Mouse (Mus musculus) hindbrain, embryonic 11.5 days (tissue): ENCODE measurements around the gene Plekha6. TPM values are rescaled to one million over a fixed set of nuclear protein-coding genes. Genes with fewer than 3 reads are reported as not detected.

Source experiments
- ATAC-seq: fragments of 200-750 bp; cut with Nextera tagmentation; 2 replicates; pipeline ENCODE4 v1.8.0; 2017; ENCODE audit warnings: mild to moderate bottlenecking, moderate TSS enrichment, moderate library complexity; ENCODE audit not compliant: low FRiP score
- DNase-seq: peaks from one replicate; pipeline ENCODE4 v3.0.0-alpha.2; 2015; ENCODE audit warnings: low spot score
- H3K27ac ChIP-seq: fragments of 300-500 bp; sonication (generic); 2 replicates; pipeline ENCODE4 v1.5.1; 2014; ENCODE audit warnings: mild to moderate bottlenecking, low read depth, low read length
- H3K27me3 ChIP-seq: fragments of 300-500 bp; sonication (generic); 2 replicates; pipeline ENCODE4 v1.6.1; 2014; ENCODE audit warnings: mild to moderate bottlenecking, low read length, moderate library complexity, mixed read lengths; ENCODE audit not compliant: control insufficient read depth, insufficient read depth
- H3K36me3 ChIP-seq: fragments of 300-500 bp; sonication (generic); 2 replicates; pipeline ENCODE4 v1.6.1; 2014; ENCODE audit warnings: mild to moderate bottlenecking, low read length, moderate library complexity, mixed read lengths; ENCODE audit not compliant: control insufficient read depth, insufficient read depth
- H3K4me1 ChIP-seq: fragments of 300-500 bp; sonication (generic); replicated peaks from 2 replicates; pipeline ENCODE4 v1.6.1; 2014; ENCODE audit warnings: low read length, mixed read lengths; ENCODE audit not compliant: control insufficient read depth, insufficient read depth
- H3K4me2 ChIP-seq: fragments of 300-500 bp; sonication (generic); replicated peaks from 2 replicates; pipeline ENCODE4 v1.6.1; 2014; ENCODE audit warnings: mild to moderate bottlenecking, low read depth, low read length
- H3K4me3 ChIP-seq: fragments of 300-500 bp; sonication (generic); 2 replicates; pipeline ENCODE4 v1.5.1; 2014; ENCODE audit warnings: low read depth, low read length
- H3K9ac ChIP-seq: fragments of 300-500 bp; sonication (generic); 2 replicates; pipeline ENCODE4 v1.6.1; 2014; ENCODE audit warnings: low read depth, low read length
- H3K9me3 ChIP-seq: fragments of 300-500 bp; sonication (generic); 2 replicates; pipeline ENCODE4 v1.6.1; 2016; ENCODE audit warnings: low read length; ENCODE audit not compliant: control insufficient read depth
- WGBS: fragments of 180-500 bp; shearing (Covaris S2); extraction: QIAGEN DNeasy Blood & Tissue Kit; methylation state at CpG from one replicate; pipeline ENCODE4 v1.1.7; 2014; 5-methylcytosine and 5-hydroxymethylcytosine counted together
- polyA plus RNA-seq: library from polyadenylated mRNA; unstranded; fragments of >200 nt; fragmentation: Nextera tagmentation; extraction: Ambion mirVana; gene quantifications from 2 replicates; pipeline ENCODE4 v1.2.1, GENCODE M21; 2014

Plekha6 gene
- polyA plus RNA-seq, 1 experiment from 2014 or later: 22.1 TPM

GRCm38 (mm10) chr1:133171357-133171756 lies 7.3 kb downstream of the Plekha6 start:
- DNase-seq: no peak
- Histone ChIP-seq H3K4me1 (no peaks in the 10 kb centered on the region), H3K27ac (no peak overlapping the region), H3K36me3 (no peaks in the 10 kb centered on the region), H3K9ac (no peak overlapping the region), H3K4me3 (no peak overlapping the region), H3K4me2 (no peak overlapping the region), H3K27me3 (no peaks in the 10 kb centered on the region; the same call in 1 of the 2 replicates), H3K9me3 (no peaks in the 10 kb centered on the region)
- ATAC-seq: no peak
- 94% methylated on average over 9 of the region's 9 CpGs for WGBS

- Histone ChIP-seq H3K9me3 (no peaks in the 10 kb centered on the region), H3K4me1 (no peaks in the 10 kb centered on the region), H3K36me3 (no peaks in the 10 kb centered on the region), H3K4me3 (no peak overlapping the region), H3K4me2 (no peak overlapping the region), H3K27ac (no peak overlapping the region), H3K9ac (no peak overlapping the region), H3K27me3 (no peaks in the 10 kb centered on the region)
- WGBS: 80% methylated on average over 6 of the region's 6 CpGs
- no peak for DNase-seq
- no peak for ATAC-seq
Observed at GRCm38 (mm10) chr1:133175150-133175549, 11.1 kb downstream of the Plekha6 start.

- Histone ChIP-seq H3K4me2 (no peak overlapping the region), H3K27me3 (no peaks in the 10 kb centered on the region), H3K9me3 (no peaks in the 10 kb centered on the region), H3K27ac (no peak overlapping the region), H3K9ac (no peak overlapping the region), H3K4me3 (no peak overlapping the region), H3K36me3 (no peaks in the 10 kb centered on the region), H3K4me1 (no peaks in the 10 kb centered on the region)
- ATAC-seq (no peak), DNase-seq (peak; percentile 86)
- 55% methylated on average over 8 of the region's 8 CpGs for WGBS
Observed at GRCm38 (mm10) chr1:133177480-133178172, 13.6 kb downstream of the Plekha6 start.

GRCm38 (mm10) chr1:133178732-133179440 lies 14.9 kb downstream of the Plekha6 start:
- H3K27ac ChIP-seq: no peak overlapping the region
- no peak for DNase-seq
- no peaks in the 10 kb centered on the region for H3K27me3 ChIP-seq
- WGBS: 83% methylated on average over 11 of the region's 11 CpGs
- no peak overlapping the region for H3K4me3 ChIP-seq
- H3K36me3 ChIP-seq: no peaks in the 10 kb centered on the region
- no peaks in the 10 kb centered on the region for H3K9me3 ChIP-seq
- H3K4me2 ChIP-seq: no peak overlapping the region
- H3K4me1 ChIP-seq: peaks cover 4% of the 10 kb centered on the region; the same call in 1 of the 2 replicates
- no peak overlapping the region for H3K9ac ChIP-seq
- no peak for ATAC-seq

- peak; percentile 83 for ATAC-seq
- H3K36me3 ChIP-seq: no peaks in the 10 kb centered on the region
- peak overlapping the region; percentile 61 for H3K9ac ChIP-seq
- H3K4me2 ChIP-seq: peak overlapping the region; percentile 66
- no peaks in the 10 kb centered on the region for H3K27me3 ChIP-seq
- peak; percentile 90 for DNase-seq
- peaks cover 5% of the 10 kb centered on the region; the same call in 1 of the 2 replicates for H3K4me1 ChIP-seq
- WGBS: under 1% methylated on average over 31 of the region's 31 CpGs
- no peaks in the 10 kb centered on the region for H3K9me3 ChIP-seq
- peak overlapping the region; percentile 93 for H3K27ac ChIP-seq
- peak overlapping the region; percentile 51 for H3K4me3 ChIP-seq
Observed at GRCm38 (mm10) chr1:133181072-133182015, 17.3 kb downstream of the Plekha6 start.

- ATAC-seq (peak; percentile 58), DNase-seq (peak; percentile 81)
- peak overlapping the region; percentile 61 for H3K9ac ChIP-seq
- peak overlapping the region; percentile 93 for H3K27ac ChIP-seq
- WGBS: under 1% methylated on average over 22 of the region's 25 CpGs
- peak overlapping the region; percentile 51 for H3K4me3 ChIP-seq
- H3K9me3 ChIP-seq: no peaks in the 10 kb centered on the region
- no peaks in the 10 kb centered on the region for H3K36me3 ChIP-seq
- H3K4me1 ChIP-seq: peaks cover 10% of the 10 kb centered on the region
- peak overlapping the region; percentile 66 for H3K4me2 ChIP-seq
- no peaks in the 10 kb centered on the region for H3K27me3 ChIP-seq
Observed at GRCm38 (mm10) chr1:133182016-133182705, 18.2 kb downstream of the Plekha6 start.

- DNase-seq (peak; percentile 68), ATAC-seq (peak; percentile 63)
- peaks cover 15% of the 10 kb centered on the region for H3K4me1 ChIP-seq
- no peaks in the 10 kb centered on the region for H3K36me3 ChIP-seq
- H3K4me2 ChIP-seq: peak overlapping the region; percentile 66
- H3K9me3 ChIP-seq: no peaks in the 10 kb centered on the region
- no peaks in the 10 kb centered on the region for H3K27me3 ChIP-seq
- WGBS: 2% methylated on average over 16 of the region's 16 CpGs
- H3K9ac ChIP-seq: peak overlapping the region; percentile 61
- peak overlapping the region; percentile 51 for H3K4me3 ChIP-seq
- peak overlapping the region; percentile 93 for H3K27ac ChIP-seq
Observed at GRCm38 (mm10) chr1:133182706-133183095, 18.7 kb downstream of the Plekha6 start.
